Comparison of ENCODE assay signal across 22 mouse cellular contexts in genomic region chr16:30457872-30458271, GRCm38 (mm10). TPM values are rescaled to one million over a fixed set of nuclear protein-coding genes. Genes with fewer than 3 reads are reported as not detected.
DNase-seq lines count a peak whose midpoint lies in the region; ATAC-seq and TF ChIP-seq lines count a peak whose summit lies in the region.
"Had no signal": no experiment of that assay in that cellular context is flagged by ENCODE, and none has a peak within 500 bp of the region (broad histone marks: within the 10 kb centered on the region; RNA-seq: fewer than 3 reads in every experiment).

No protein-coding gene starts in this region.

- no peaks in the 10 kb centered on the region for H3K36me3 ChIP-seq in heart, embryonic 10.5 days
- no peaks in the 10 kb centered on the region for H3K36me3 ChIP-seq in liver, embryonic 14.5 days (replicated peaks; ENCODE audit: control insufficient read depth, insufficient read depth, low read depth)
- no peaks in the 10 kb centered on the region for H3K36me3 ChIP-seq in midbrain, embryonic 14.5 days (ENCODE audit: control insufficient read depth, insufficient read depth, low read length)
- H3K36me3 ChIP-seq: embryonic facial prominence, embryonic 12.5 days; heart, embryonic 15.5 days; intestine, embryonic 15.5 days had no signal

- WGBS in heart, embryonic 10.5 days = 64% methylated on average over 3 of the region's 3 CpGs
- WGBS in liver, embryonic 14.5 days (ENCODE audit: insufficient replicate concordance) = 20% methylated on average over 3 of the region's 3 CpGs
- WGBS in midbrain, embryonic 14.5 days = 91% methylated on average over 3 of the region's 3 CpGs

- TF ChIP-seq EP300 in liver, embryonic 14.5 days (IDR thresholded peaks at IDR 0.05; ENCODE audit: low read depth) = peak; percentile 50

- ATAC-seq in erythroblast, adult 5-6 weeks (replicated peaks; ENCODE audit: low FRiP score, poor library complexity, severe bottlenecking) = peak; percentile 63
- ATAC-seq in liver, embryonic 14.5 days (ENCODE audit: insufficient read depth) = peak; percentile 60
- peak; percentile 60 for ATAC-seq in megakaryocyte progenitor cell, adult 5-6 weeks (replicated peaks; ENCODE audit: poor library complexity)
- no peak for ATAC-seq in midbrain, embryonic 14.5 days (ENCODE audit: low FRiP score, low TSS enrichment)
- ATAC-seq: forebrain, embryonic 13.5 days; forebrain, postnatal 0 days; intestine, embryonic 15.5 days had no signal

- H3K4me1 ChIP-seq in heart, embryonic 10.5 days = peaks cover 6% of the 10 kb centered on the region
- peaks cover 40 to 45% of the 10 kb centered on the region in 2 experiments for H3K4me1 ChIP-seq in liver, embryonic 14.5 days (replicated peaks; ENCODE audit: control insufficient read depth in 2 of 2, insufficient read depth in 2 of 2, low read length in 1 of 2)
- no peaks in the 10 kb centered on the region for H3K4me1 ChIP-seq in midbrain, embryonic 14.5 days (ENCODE audit: control insufficient read depth, insufficient read depth, low read length)
- H3K4me1 ChIP-seq: embryonic facial prominence, embryonic 12.5 days; forebrain, embryonic 13.5 days; heart, embryonic 15.5 days; intestine, embryonic 15.5 days had no signal

- H3K9me3 ChIP-seq in heart, embryonic 10.5 days = peaks cover 3% of the 10 kb centered on the region; the same call in 1 of the 2 replicates
- H3K9me3 ChIP-seq in liver, embryonic 14.5 days (ENCODE audit: control insufficient read depth, low read length) = peaks cover 5% of the 10 kb centered on the region; the same call in 1 of the 2 replicates
- no peaks in the 10 kb centered on the region for H3K9me3 ChIP-seq in midbrain, embryonic 14.5 days (ENCODE audit: control insufficient read depth, low read length)
- H3K9me3 ChIP-seq: forebrain, embryonic 13.5 days; heart, embryonic 15.5 days; intestine, embryonic 15.5 days had no signal

- H3K27ac ChIP-seq in heart, embryonic 10.5 days = no peak overlapping the region
- H3K27ac ChIP-seq in liver, embryonic 14.5 days = peak overlapping the region; percentile 37
- no peak overlapping the region for H3K27ac ChIP-seq in midbrain, embryonic 14.5 days (replicated peaks; ENCODE audit: low read depth, low read length)
- H3K27ac ChIP-seq: embryonic facial prominence, embryonic 12.5 days; forebrain, embryonic 13.5 days; heart, embryonic 15.5 days; hindbrain, embryonic 14.5 days; intestine, embryonic 15.5 days had no signal

- H3K4me2 ChIP-seq in liver, embryonic 14.5 days (ENCODE audit: low read depth) = 0 out of 2 replicates have a peak overlapping the region, but pooled peaks have one; percentile 13
- H3K4me2 ChIP-seq in midbrain, embryonic 14.5 days (ENCODE audit: low read length) = no peak overlapping the region
- H3K4me2 ChIP-seq: embryonic facial prominence, embryonic 12.5 days; forebrain, embryonic 13.5 days; heart, embryonic 11.5 days; heart, embryonic 15.5 days; hindbrain, embryonic 14.5 days; intestine, embryonic 15.5 days had no signal

- no peak for TF ChIP-seq CTCF in liver, embryonic 14.5 days (IDR thresholded peaks at IDR 0.05; ENCODE audit: low read depth)

- no peaks in the 10 kb centered on the region for H3K27me3 ChIP-seq in heart, embryonic 10.5 days (ENCODE audit: insufficient read depth, poor library complexity, severe bottlenecking)
- no peaks in the 10 kb centered on the region for H3K27me3 ChIP-seq in liver, embryonic 14.5 days (ENCODE audit: control insufficient read depth, insufficient read depth, low read length)
- no peaks in the 10 kb centered on the region for H3K27me3 ChIP-seq in midbrain, embryonic 14.5 days (ENCODE audit: control insufficient read depth, insufficient read depth, low read length)
- H3K27me3 ChIP-seq: embryonic facial prominence, embryonic 12.5 days; forebrain, embryonic 13.5 days; heart, embryonic 15.5 days; intestine, embryonic 15.5 days had no signal

- DNase-seq in heart, embryonic 10.5 days (ENCODE audit: low spot score) = peak; percentile 3
- DNase-seq in heart, adult 9 months (ENCODE audit: low spot score in 2 of 2) = no peak
- peak in 1 of 3 experiments; percentile 24 for DNase-seq in liver, embryonic 14.5 days (ENCODE audit: low read depth in 3 of 3, low spot score in 3 of 3)
- DNase-seq in midbrain, embryonic 14.5 days = no peak
- DNase-seq in adipocyte (ENCODE audit: low spot score) = no peak
- no peak for DNase-seq in spleen, postnatal 4 days (ENCODE audit: low spot score in 2 of 2)
- DNase-seq: adrenal gland, adult 8-10 months; adrenal gland, postnatal 36 days; cerebellum, adult 2 months; cerebellum, postnatal 10 days; embryo, embryonic 11 days; forebrain, postnatal 0 days; gastrocnemius, postnatal 10 days; heart, postnatal 14 days had no signal

- H3K4me3 ChIP-seq in heart, embryonic 10.5 days = no peak overlapping the region
- no peak overlapping the region for H3K4me3 ChIP-seq in liver, embryonic 14.5 days (ENCODE audit: insufficient read depth in 1 of 2, low read depth in 2 of 2, low read length in 2 of 2)
- H3K4me3 ChIP-seq in midbrain, embryonic 14.5 days (replicated peaks; ENCODE audit: low read depth, low read length) = no peak overlapping the region
- H3K4me3 ChIP-seq: embryonic facial prominence, embryonic 12.5 days; forebrain, embryonic 13.5 days; heart, embryonic 15.5 days; intestine, embryonic 15.5 days had no signal

- H3K9ac ChIP-seq in liver, embryonic 14.5 days (replicated peaks) = no peak overlapping the region
- no peak overlapping the region for H3K9ac ChIP-seq in midbrain, embryonic 14.5 days (replicated peaks; ENCODE audit: low read length)
- H3K9ac ChIP-seq: embryonic facial prominence, embryonic 12.5 days; forebrain, embryonic 13.5 days; forebrain, postnatal 0 days; heart, embryonic 15.5 days; hindbrain, embryonic 14.5 days; intestine, embryonic 15.5 days had no signal

RNA-seq across cellular contexts. Expression of gene Atp13a3, which starts 52.1 kb away (rescaled TPM):
- 12.3 and 13.1 TPM in 2 replicates for polyA plus RNA-seq in heart, embryonic 10.5 days (2016; fragmentation: Nextera tagmentation; extraction: Ambion mirVana)
- total RNA-seq in erythroblast, adult 5-6 weeks (2015; ENCODE audit: low replicate concordance) = 46.4 and 64.9 TPM in 2 replicates
- total RNA-seq in erythroblast, adult 5-6 weeks (2017; ENCODE audit: low replicate concordance) = 36.7 and 38.2 TPM in 2 replicates
- 11.7 and 14.8 TPM in 2 replicates for polyA plus RNA-seq in liver, embryonic 14.5 days (2012; rRNA removed)
- polyA plus RNA-seq in liver, embryonic 14.5 days (2014; fragmentation: Nextera tagmentation; extraction: Ambion mirVana) = 8.7 and 10.7 TPM in 2 replicates
- 121 and 143 TPM in 2 replicates for total RNA-seq in megakaryocyte progenitor cell, adult 5-6 weeks (2015)
- 70.9 and 100 TPM in 2 replicates for total RNA-seq in megakaryocyte progenitor cell, adult 5-6 weeks (2017)
- 8.9 and 10.9 TPM in 2 replicates for polyA plus RNA-seq in midbrain, embryonic 14.5 days (2014; fragmentation: Nextera tagmentation; extraction: Ambion mirVana)
